Mouse (Mus musculus) CD4-positive naive resting alpha-beta T cell, adult 76 days (primary cell): ENCODE measurements around the gene Olfr523. TPM values are rescaled to one million over a fixed set of nuclear protein-coding genes. Genes with fewer than 3 reads are reported as not detected.

Experiments
- total RNA-seq: library from RNA; stranded (reverse); gene quantifications from one replicate; pipeline ENCODE4 v1.2.4, GENCODE M21; 2023

The Olfr523 gene
- not detected for total RNA-seq

DNA sequence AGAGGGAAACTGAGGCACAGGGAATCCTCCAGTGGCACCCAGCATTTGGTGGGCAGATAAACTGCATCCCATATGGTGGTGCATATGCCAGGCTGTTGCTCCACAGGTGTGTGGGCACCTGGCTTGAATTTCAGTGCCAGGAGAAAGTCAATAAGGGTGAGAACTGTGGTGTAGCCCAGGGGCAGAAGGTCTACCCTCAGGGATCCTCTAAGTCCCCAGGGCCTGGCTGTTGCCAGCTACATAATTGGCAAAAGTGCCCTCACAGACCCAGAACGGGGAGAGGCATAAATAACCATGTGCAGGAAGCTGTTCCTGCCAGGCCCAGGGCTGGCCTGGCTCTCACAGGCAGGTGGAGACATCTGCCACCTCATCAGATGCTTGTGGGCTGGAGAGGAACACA, at the start of gene Olfr523:
Olfr523 (plus strand) TSS at position 282 of the 400 bp plus-strand sequence.

GRCm38 (mm10) chr7:140137135-140138020, 35.6 kb upstream of the Olfr523 start, which contains the start of gene Mtg1:
Mtg1 (plus strand) TSS chr7:140137564.

GRCm38 (mm10) chr7:140154218-140154927, 18.6 kb upstream of the Olfr523 start, which contains the start of gene Sprn:
Sprn (minus strand) TSS chr7:140154877.

DNA sequence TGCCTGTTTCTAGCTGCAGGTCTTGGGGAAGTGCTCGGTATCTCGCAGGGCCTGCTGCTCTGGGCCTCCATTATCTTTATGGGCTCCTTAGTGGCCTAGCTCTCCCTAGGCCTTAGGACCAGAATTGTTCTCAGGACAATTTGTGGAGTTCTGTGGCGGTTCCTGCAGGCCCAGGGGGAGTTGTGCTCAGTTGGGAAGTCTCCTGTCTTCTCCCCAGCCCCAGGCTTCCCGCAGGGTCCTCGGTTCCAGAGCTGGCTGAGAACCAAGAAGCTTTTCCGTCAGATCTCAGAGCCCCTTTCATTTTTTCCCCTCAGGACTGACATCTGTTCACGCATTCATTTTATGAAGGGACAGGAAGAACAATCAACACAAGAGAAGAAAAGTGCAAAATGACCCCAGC, 8.4 kb upstream of the Olfr523 start, which contains the start of gene Olfr522:
Olfr522 (minus strand) TSS at position 101 of the 400 bp plus-strand sequence.

GRCm38 (mm10) chr7:140205864-140206263, 32.8 kb downstream of the Olfr523 start, which contains the start of gene Olfr524:
Olfr524 (minus strand) TSS chr7:140205964.

GRCm38 (mm10) chr7:140217967-140218366, 45.0 kb downstream of the Olfr523 start, which contains the start of gene Cd163l1:
Cd163l1 (plus strand) TSS chr7:140218267.

Other genes with a start within 250 kb of the Olfr523 start
- gene Utf1, start 229.4 kb upstream of the Olfr523 start, total RNA-seq, result not detected
- gene 6430531B16Rik, start 194.5 kb upstream of the Olfr523 start, total RNA-seq, result not detected
- 3.3 TPM for gene Adam8, start 180.7 kb upstream of the Olfr523 start, total RNA-seq
- 36.5 TPM for gene Zfp511, start 136.8 kb upstream of the Olfr523 start, total RNA-seq
- gene Tubgcp2, start 136.5 kb upstream of the Olfr523 start, total RNA-seq, result 24.5 TPM
- not detected for gene Msx3, start 124.1 kb upstream of the Olfr523 start, total RNA-seq
- gene Caly, start 90.7 kb upstream of the Olfr523 start, total RNA-seq, result not detected
- not detected for gene Prap1, start 79.8 kb upstream of the Olfr523 start, total RNA-seq
- 8.1 TPM for gene Fuom, start 70.8 kb upstream of the Olfr523 start, total RNA-seq
- gene Paox, start 57.4 kb upstream of the Olfr523 start, total RNA-seq, result 6.0 TPM
- 32.8 TPM for gene Echs1, start 56.7 kb upstream of the Olfr523 start, total RNA-seq
- 11.8 TPM for gene Mtg1, start 35.7 kb upstream of the Olfr523 start, total RNA-seq
- not detected for gene Sprn, start 18.3 kb upstream of the Olfr523 start, total RNA-seq
- not detected for gene Olfr522, start 8.5 kb upstream of the Olfr523 start, total RNA-seq
- not detected for gene Olfr524, start 32.7 kb downstream of the Olfr523 start, total RNA-seq
- not detected for gene Cd163l1, start 45.0 kb downstream of the Olfr523 start, total RNA-seq
- gene 5830411N06Rik, start 74.1 kb downstream of the Olfr523 start, total RNA-seq, result 0.32 TPM
- not detected for gene Olfr525, start 147.6 kb downstream of the Olfr523 start, total RNA-seq
- gene Olfr527, start 160.8 kb downstream of the Olfr523 start, total RNA-seq, result not detected
- gene Olfr60, start 188.5 kb downstream of the Olfr523 start, total RNA-seq, result not detected
- gene Olfr530, start 203.1 kb downstream of the Olfr523 start, total RNA-seq, result not detected
- not detected for gene Olfr531, start 229.7 kb downstream of the Olfr523 start, total RNA-seq
- not detected for gene Olfr532, start 248.4 kb downstream of the Olfr523 start, total RNA-seq